Mouse (Mus musculus): Measurements from ENCODE around the gene Trim10. TPM values are rescaled to one million over a fixed set of nuclear protein-coding genes. Genes with fewer than 3 reads are reported as not detected.
"Not testable (repeated sequence)": the region's sequence is repeated elsewhere in the genome, so short reads cannot be mapped to it uniquely, and the experiment has no call there.

Trim10 gene
- polyA plus RNA-seq, 1 experiment from 2014 or later = 2.5 TPM

DNA sequence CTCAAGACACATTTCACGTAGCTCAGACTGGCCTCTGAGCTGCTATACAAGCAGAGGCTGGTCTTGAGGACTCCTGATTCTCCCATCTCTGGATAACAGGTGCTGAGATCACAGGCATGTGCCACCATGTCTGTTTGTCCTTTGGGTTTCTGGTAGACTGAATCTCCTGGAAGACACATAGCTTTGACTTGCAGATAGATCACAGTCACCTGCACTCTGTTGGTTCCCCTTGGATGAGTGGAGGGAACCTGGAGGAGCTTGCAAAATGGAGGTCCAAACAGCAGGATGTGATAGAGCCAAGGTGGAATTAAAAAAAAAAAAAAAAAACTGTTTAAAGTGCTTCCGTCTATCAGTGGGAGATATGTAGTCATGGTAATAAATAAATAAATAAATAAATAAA is 538 bp upstream of the Trim10 start:
- H3K27me3 ChIP-seq = peaks cover 42% of the 10 kb centered on the region
- 71% methylated on average over 2 of the region's 2 CpGs for WGBS
- H3K4me2 ChIP-seq (replicated peaks) = no peak overlapping the region
- no peaks in the 10 kb centered on the region for H3K36me3 ChIP-seq
- no peak overlapping the region for H3K27ac ChIP-seq
- H3K4me3 ChIP-seq = no peak overlapping the region
- no peaks in the 10 kb centered on the region for H3K4me1 ChIP-seq
- no peak for ATAC-seq (ENCODE audit: low FRiP score, low read depth)
- no peaks in the 10 kb centered on the region for H3K9me3 ChIP-seq
- H3K9ac ChIP-seq = no peak overlapping the region

DNA sequence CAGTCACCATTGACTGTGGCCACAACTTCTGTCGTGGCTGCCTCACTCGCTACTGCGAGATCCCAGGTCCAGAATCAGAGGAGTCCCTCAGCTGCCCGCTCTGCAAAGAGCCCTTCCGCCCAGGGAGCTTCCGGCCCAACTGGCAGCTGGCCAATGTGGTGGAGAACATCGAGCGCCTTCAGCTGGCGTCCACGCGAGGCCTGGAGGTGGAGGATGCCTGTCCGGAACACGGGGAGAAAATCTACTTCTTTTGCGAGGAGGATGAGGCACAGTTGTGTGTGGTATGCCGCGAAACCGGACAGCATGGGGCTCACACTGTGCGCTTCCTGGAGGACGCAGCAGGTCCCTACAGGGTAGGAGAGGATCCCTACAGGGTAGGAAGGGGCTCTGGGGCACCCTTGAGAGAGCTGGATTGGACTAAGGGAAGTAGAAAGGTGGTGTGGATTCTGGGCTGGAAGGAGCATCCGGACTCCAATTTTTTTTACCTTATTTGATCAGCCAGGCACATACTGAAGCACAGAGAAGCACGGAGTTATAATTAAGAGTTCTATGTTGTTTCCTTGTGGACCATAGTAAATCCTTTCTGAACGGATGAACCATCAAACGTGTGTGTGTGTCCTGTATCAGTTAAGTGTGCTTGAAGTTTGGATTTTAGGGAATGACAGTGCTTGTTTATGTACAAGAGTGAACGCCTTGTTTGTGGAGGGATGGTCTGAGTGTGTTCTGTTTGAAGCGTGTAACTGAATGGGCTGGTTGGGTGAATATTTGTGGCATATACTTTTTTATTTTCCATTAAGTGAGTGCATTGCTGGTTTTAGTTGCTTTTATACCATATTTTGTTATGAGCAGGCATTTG is 809 bp downstream of the Trim10 start:
- ATAC-seq (ENCODE audit: low FRiP score, low read depth) = no peak
- no peak overlapping the region for H3K4me2 ChIP-seq (replicated peaks)
- no peaks in the 10 kb centered on the region for H3K36me3 ChIP-seq
- no peak overlapping the region for H3K4me3 ChIP-seq
- H3K27ac ChIP-seq = no peak overlapping the region
- WGBS = 75% methylated on average over 25 of the region's 25 CpGs
- H3K4me1 ChIP-seq = no peaks in the 10 kb centered on the region
- H3K9ac ChIP-seq = peak overlapping the region; percentile 14; the same call in 1 of the 2 replicates
- peaks cover 35% of the 10 kb centered on the region for H3K27me3 ChIP-seq
- H3K9me3 ChIP-seq = no peaks in the 10 kb centered on the region

DNA sequence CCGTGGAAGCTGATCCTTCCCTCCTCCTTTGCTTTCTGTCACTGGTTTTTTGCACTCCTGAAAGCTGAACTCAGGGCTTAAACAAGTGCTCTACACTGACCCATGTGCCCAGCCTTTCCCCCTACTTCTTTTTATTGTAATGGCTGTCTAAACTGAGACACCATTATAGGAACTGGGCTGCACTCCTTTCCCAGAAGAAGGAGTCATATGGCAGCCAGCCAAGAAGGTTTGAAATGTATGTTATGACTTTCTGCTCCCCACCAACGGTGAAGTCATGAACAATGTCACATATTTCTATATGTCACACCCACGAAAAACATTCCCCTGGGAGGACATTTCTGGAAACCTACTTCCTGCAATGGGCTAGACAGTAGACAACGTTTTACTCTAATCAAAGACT is 5.3 kb downstream of the Trim10 start:
- Histone ChIP-seq H3K27me3 (peaks cover 3% of the 10 kb centered on the region; the same call in 1 of the 2 replicates), H3K9ac (no peak overlapping the region), H3K27ac (no peak overlapping the region), H3K9me3 (no peaks in the 10 kb centered on the region), H3K4me1 (no peaks in the 10 kb centered on the region), H3K36me3 (no peaks in the 10 kb centered on the region), H3K4me2 (replicated peaks) (no peak overlapping the region), H3K4me3 (no peak overlapping the region)
- ATAC-seq (ENCODE audit: low FRiP score, low read depth) = no peak
- 63% methylated on average over 4 of the region's 4 CpGs for WGBS

DNA sequence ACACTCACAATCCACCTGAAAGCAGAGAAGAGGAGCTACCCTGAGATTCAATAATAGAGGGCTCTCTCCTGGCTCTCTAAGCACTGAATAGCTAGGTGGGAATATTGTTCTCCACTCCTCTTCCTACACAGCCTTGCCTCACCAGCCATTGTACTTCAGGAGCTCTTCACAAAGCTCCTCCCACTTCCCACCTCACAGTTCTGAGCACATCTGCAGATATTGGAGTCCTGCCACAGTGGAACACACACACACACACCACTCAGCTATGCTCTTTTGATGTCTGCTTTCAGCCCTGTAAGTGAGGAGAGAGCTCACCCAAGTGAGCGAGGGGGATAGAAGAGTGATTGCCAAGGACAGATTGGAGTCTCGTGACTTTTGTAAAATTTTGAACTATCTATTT is 14.0 kb downstream of the Trim10 start:
- H3K27me3 ChIP-seq = no peaks in the 10 kb centered on the region
- no peak for ATAC-seq (ENCODE audit: low FRiP score, low read depth)
- WGBS = 64% methylated on average over 2 of the region's 2 CpGs

DNA sequence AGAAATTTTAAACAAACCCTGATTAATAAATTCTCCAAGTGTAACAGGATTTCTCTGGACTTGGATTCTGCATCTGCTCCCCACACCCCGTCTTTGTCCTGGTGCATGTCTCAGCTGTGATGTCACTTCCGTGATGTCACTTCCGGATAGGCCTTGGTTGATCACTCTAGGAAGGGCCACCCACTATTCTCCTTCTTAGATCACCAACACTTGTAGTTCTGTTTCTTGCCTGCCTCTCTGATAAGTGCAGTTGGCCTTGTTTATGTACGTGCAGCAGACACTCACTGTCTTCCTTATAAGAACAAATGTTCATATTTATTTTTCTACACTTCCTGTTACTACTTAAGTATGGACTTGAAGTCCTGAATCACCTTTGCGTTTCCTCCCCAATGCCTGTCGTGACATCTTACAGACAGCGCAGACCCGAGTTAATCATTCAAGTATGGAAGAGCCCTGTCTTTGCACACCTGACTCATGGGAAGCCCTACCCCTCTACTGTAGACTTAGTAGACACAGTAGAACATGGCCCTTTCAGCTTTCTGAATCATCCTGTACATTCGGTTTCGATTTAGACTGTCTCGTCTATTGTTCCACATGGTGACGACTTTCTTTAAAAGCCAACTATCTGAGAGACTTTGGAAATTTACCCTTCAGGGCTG is 15.9 kb downstream of the Trim10 start:
- no peak overlapping the region for H3K27ac ChIP-seq
- H3K36me3 ChIP-seq = no peaks in the 10 kb centered on the region
- no peak for ATAC-seq (ENCODE audit: low FRiP score, low read depth)
- H3K9ac ChIP-seq = no peak overlapping the region
- no peak overlapping the region for H3K4me3 ChIP-seq
- H3K9me3 ChIP-seq = no peaks in the 10 kb centered on the region
- 90% methylated on average over 12 of the region's 12 CpGs for WGBS
- H3K4me2 ChIP-seq (replicated peaks) = no peak overlapping the region
- H3K27me3 ChIP-seq = no peaks in the 10 kb centered on the region
- no peaks in the 10 kb centered on the region for H3K4me1 ChIP-seq

More for the DNA sequence above, 14.0 kb downstream of the Trim10 start:
- no peak overlapping the region for H3K4me3 ChIP-seq
- no peaks in the 10 kb centered on the region for H3K9me3 ChIP-seq
- H3K4me2 ChIP-seq (replicated peaks) = no peak overlapping the region
- H3K36me3 ChIP-seq = no peaks in the 10 kb centered on the region
- no peaks in the 10 kb centered on the region for H3K4me1 ChIP-seq
- no peak overlapping the region for H3K27ac ChIP-seq
- no peak overlapping the region for H3K9ac ChIP-seq

DNA sequence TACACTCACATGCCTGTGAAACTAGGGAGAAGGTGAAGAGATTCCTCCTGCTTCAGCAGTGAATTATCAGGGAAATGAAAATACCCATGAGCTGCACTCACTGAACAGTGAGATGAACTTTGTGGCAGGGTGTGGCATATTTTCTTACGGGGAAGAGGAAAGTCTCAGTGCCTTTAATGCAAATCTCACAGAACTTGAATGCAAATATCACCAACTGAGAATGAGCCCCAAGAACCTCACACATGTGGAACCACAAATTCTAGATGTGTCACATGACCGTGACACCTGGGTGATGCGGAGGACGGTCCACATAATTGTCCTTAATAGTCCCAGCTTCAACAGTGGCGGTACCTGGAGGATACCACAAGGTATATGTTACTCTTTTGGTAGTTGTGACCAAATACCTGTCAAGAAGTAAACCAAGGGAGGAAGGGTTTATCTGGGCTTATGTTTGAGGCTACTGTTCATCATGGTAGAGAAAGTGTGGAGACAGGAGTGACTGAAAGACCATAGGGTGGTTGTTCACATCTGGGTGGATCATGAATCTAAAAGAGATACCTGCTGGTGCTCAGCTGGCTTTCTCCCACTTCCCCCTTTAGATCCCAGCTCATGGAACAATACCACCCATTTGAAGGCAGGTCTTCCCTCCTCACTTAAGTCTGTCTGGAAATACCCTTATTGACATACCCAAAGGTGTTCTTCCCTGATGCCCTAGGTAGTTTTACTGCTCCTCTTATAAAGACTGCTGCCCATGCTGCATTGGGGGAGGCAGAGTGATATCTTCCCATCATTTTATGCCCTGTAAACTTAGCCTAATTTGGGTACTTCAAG is 20.9 kb downstream of the Trim10 start, which contains the start of gene Trim40:
Trim40 (minus strand) TSS at position 51 of the 831 bp plus-strand sequence.
- 83% methylated on average over 5 of the region's 5 CpGs for WGBS

GRCm38 (mm10) chr17:36891496-36891895 is 22.1 kb downstream of the Trim10 start:
- H3K4me2 ChIP-seq (replicated peaks); H3K27me3 ChIP-seq; H3K36me3 ChIP-seq; H3K27ac ChIP-seq; H3K4me1 ChIP-seq; H3K9ac ChIP-seq; ATAC-seq (ENCODE audit: low FRiP score, low read depth); H3K9me3 ChIP-seq; H3K4me3 ChIP-seq: not testable (repeated sequence)
- WGBS = 89% methylated on average over 1 of the region's 1 CpGs

More for the DNA sequence above, 20.9 kb downstream of the Trim10 start, which contains the start of gene Trim40:
- Histone ChIP-seq H3K4me1 (no peaks in the 10 kb centered on the region), H3K27me3 (0 out of 2 replicates have a peak, but pooled peaks cover 8% of the 10 kb centered on the region), H3K9me3 (no peaks in the 10 kb centered on the region), H3K4me3 (no peak within 1 kb of the TSS), H3K27ac (no peak within 1 kb of the TSS), H3K36me3 (no peaks in the 10 kb centered on the region), H3K9ac (no peak within 1 kb of the TSS), H3K4me2 (replicated peaks) (no peak within 1 kb of the TSS)
- no peak for ATAC-seq (ENCODE audit: low FRiP score, low read depth)

DNA sequence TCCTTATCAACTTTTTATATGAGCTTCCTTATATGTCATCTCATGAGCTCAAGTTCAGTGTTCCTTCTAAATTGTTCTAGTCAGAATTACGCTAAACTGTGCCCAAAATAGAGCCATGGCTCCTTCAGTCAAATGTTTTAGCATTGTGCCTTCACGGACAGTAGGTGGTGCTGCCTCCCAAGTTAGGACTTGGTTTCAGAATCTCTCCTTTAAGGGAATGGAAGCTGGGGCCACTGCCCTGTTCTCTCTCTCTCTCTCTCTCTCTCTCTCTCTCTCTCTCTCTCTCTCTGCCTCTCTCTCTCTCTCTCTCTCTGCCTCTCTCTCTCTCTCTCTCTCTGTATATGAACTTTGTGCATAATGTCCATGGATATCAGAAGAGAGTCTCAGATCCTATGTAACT is 23.0 kb downstream of the Trim10 start:
- Histone ChIP-seq H3K27ac (no peak overlapping the region), H3K9ac (no peak overlapping the region), H3K27me3 (0 out of 2 replicates have a peak, but pooled peaks cover 8% of the 10 kb centered on the region), H3K4me2 (replicated peaks) (no peak overlapping the region), H3K4me1 (no peaks in the 10 kb centered on the region), H3K9me3 (no peaks in the 10 kb centered on the region), H3K4me3 (no peak overlapping the region), H3K36me3 (no peaks in the 10 kb centered on the region)
- WGBS = 11% methylated on average over 2 of the region's 2 CpGs
- peak; percentile 57; the same call in 1 of the 2 replicates for ATAC-seq (ENCODE audit: low FRiP score, low read depth)

DNA sequence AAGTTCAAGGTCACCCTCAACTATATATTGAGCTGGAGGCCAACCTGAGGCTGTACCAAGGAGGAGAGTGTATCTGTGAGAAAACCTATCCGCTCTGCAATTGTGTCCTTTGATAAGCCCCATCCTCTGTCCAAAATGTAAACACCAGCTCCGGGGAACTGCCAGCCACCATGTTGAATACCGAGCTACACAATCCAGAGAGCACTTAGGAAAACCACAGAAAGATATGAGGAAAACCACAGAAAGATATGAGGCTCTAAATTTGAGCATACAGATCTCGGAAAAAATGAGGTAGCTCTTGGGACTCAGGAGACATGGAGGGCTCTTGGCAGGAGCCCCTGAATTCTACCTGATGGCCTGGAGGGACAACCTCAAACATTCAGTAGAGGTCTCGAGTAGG is 24.0 kb downstream of the Trim10 start:
- Histone ChIP-seq H3K4me3 (no peak overlapping the region), H3K4me1 (no peaks in the 10 kb centered on the region), H3K27me3 (0 out of 2 replicates have a peak, but pooled peaks cover 8% of the 10 kb centered on the region), H3K4me2 (replicated peaks) (no peak overlapping the region), H3K27ac (no peak overlapping the region), H3K9ac (no peak overlapping the region), H3K36me3 (no peaks in the 10 kb centered on the region), H3K9me3 (no peaks in the 10 kb centered on the region)
- ATAC-seq (ENCODE audit: low FRiP score, low read depth) = no peak
- WGBS = 71% methylated on average over 5 of the region's 5 CpGs

DNA sequence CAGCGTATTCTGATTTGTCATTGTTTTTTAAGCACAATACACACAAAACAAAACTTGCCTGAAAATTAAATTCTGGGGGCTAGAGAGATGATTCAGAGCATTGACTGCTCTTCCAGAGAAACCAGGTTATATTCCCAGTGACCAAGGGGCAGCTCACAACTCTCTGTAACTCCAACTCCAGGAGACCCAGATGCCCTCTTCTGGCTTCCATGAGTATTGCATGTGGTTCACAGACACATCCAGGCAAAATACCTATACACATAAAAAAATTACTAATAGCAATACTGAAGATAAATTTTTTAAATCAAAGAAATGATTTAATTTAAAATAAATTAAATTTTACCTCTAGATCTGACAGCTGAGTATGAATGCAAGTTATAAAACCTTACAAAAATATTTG is 27.2 kb downstream of the Trim10 start:
- H3K4me1 ChIP-seq = no peaks in the 10 kb centered on the region
- H3K27me3 ChIP-seq = 0 out of 2 replicates have a peak, but pooled peaks cover under 1% of the 10 kb centered on the region
- H3K9me3 ChIP-seq = no peaks in the 10 kb centered on the region
- WGBS = 82% methylated on average over 1 of the region's 1 CpGs
- ATAC-seq (ENCODE audit: low FRiP score, low read depth) = no peak
- no peak overlapping the region for H3K27ac ChIP-seq
- H3K9ac ChIP-seq = no peak overlapping the region
- H3K36me3 ChIP-seq = no peaks in the 10 kb centered on the region
- H3K4me2 ChIP-seq (replicated peaks) = no peak overlapping the region
- no peak overlapping the region for H3K4me3 ChIP-seq

DNA sequence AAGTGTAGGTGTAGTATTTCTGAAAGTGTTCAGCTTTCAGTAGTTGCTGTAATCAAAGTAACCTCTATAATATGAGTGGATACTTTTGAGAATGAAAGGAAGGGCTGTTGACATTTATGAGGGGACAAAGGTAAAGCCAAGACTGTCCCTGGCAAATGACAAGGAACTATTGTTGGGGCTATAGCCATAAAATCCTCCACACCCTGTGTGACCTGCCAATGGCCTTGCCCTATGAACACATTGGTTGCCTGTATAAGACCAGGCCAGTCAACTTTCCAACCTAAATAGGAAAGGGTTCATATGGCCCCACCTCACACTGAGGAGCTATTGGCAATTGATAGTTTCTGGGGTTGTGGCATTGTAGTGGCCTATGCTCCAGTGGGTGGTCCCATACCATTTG is 27.7 kb downstream of the Trim10 start:
- H3K9me3 ChIP-seq = no peaks in the 10 kb centered on the region
- H3K4me3 ChIP-seq = no peak overlapping the region
- no peak overlapping the region for H3K9ac ChIP-seq
- H3K36me3 ChIP-seq = no peaks in the 10 kb centered on the region
- H3K4me1 ChIP-seq = no peaks in the 10 kb centered on the region
- no peak overlapping the region for H3K4me2 ChIP-seq (replicated peaks)
- no peak for ATAC-seq (ENCODE audit: low FRiP score, low read depth)
- no peaks in the 10 kb centered on the region for H3K27me3 ChIP-seq
- no peak overlapping the region for H3K27ac ChIP-seq

All from limb, embryonic 13.5 days (tissue).